Mouse (Mus musculus): Measurements from ENCODE around the gene Gm20503. TPM values are rescaled to one million over a fixed set of nuclear protein-coding genes. Genes with fewer than 3 reads are reported as not detected.

Gm20503 gene
- total and polyA plus RNA-seq, 3 experiments: 3.3 TPM; not detected in 2

- TF ChIP-seq KAT2A (conservative IDR thresholded peaks at IDR 0.05; ENCODE audit: low read depth, low read length) (no peak), GABPA (IDR thresholded peaks at IDR 0.05; ENCODE audit: low read depth, low read length) (no peak), ZC3H11A (IDR thresholded peaks at IDR 0.05; ENCODE audit: low read depth, low read length) (peak; percentile 66)
These were observed 3.3 kb upstream of the Gm20503 start (continued) for GRCm38 (mm10) chr4:58999686-59000085.

- Histone ChIP-seq H3K27me3 (ENCODE audit: control insufficient read depth in 1 of 2, insufficient read depth in 2 of 2, low read length in 2 of 2) (no peaks in the 10 kb centered on the region), H3K36me3 (ENCODE audit: control insufficient read depth in 1 of 2, insufficient read depth in 2 of 2, low read length in 2 of 2) (peaks cover 0 to 27% of the 10 kb centered on the region in 2 experiments; a peak in 2 of 4 replicates), H3K27ac (ENCODE audit: control insufficient read depth, low read depth, low read length) (no peak overlapping the region), H3K4me1 (ENCODE audit: control insufficient read depth in 1 of 2, insufficient read depth in 2 of 2, low read length in 2 of 2) (peaks cover 10 to 19% of the 10 kb centered on the region in 2 experiments), H3K4me3 (ENCODE audit: control insufficient read depth in 1 of 2, insufficient read depth in 1 of 2, low read depth in 2 of 2, low read length in 2 of 2) (no peak overlapping the region), H3K79me2 (ENCODE audit: control insufficient read depth, insufficient read depth, low read length, poor library complexity) (peaks cover 24% of the 10 kb centered on the region), H3K9ac (ENCODE audit: control insufficient read depth, low read depth, low read length, poor library complexity, severe bottlenecking) (no peak overlapping the region), H3K9me3 (replicated peaks; ENCODE audit: insufficient read depth, low read length) (no peaks in the 10 kb centered on the region)
- DNase-seq (ENCODE audit: low read depth, low spot score): peak; percentile 90
- TF ChIP-seq RAD21 (IDR thresholded peaks at IDR 0.05; ENCODE audit: low read depth, low read length) (peak; percentile 54), CTCF (IDR thresholded peaks at IDR 0.05 in 2 of 3, conservative IDR thresholded peaks at IDR 0.05 in 1 of 3; ENCODE audit: control insufficient read depth in 1 of 3, insufficient read depth in 1 of 3, low read depth in 2 of 3, low read length in 3 of 3, poor library complexity in 1 of 3, severe bottlenecking in 1 of 3) (peak; percentile 54 to 78 (median 65)), SIN3A (IDR thresholded peaks at IDR 0.05; ENCODE audit: low read length) (peak; percentile 57; the same call in 1 of the 2 replicates), ETS1 (IDR thresholded peaks at IDR 0.05; ENCODE audit: low read depth, low read length) (0 out of 2 replicates have a peak, but pooled peaks have one; percentile 9), MXI1 (IDR thresholded peaks at IDR 0.05; ENCODE audit: low read depth, low read length) (peak; percentile 49; the same call in 1 of the 2 replicates), E2F4 (IDR thresholded peaks at IDR 0.05; ENCODE audit: borderline replicate concordance, low read depth, low read length) (no peak), ZC3H11A (IDR thresholded peaks at IDR 0.05; ENCODE audit: low read depth, low read length) (peak; percentile 14; the same call in 1 of the 2 replicates), HCFC1 (IDR thresholded peaks at IDR 0.05; ENCODE audit: low read depth, low read length) (no peak; the same call in 1 of the 2 replicates), NELFE (IDR thresholded peaks at IDR 0.05; ENCODE audit: low read depth, low read length) (no peak), SMC3 (IDR thresholded peaks at IDR 0.05; ENCODE audit: low read depth, low read length) (peak; percentile 70), MAX (IDR thresholded peaks at IDR 0.05; ENCODE audit: low read length) (no peak), MYC (IDR thresholded peaks at IDR 0.05; ENCODE audit: low read depth, low read length) (peak; percentile 92), ZNF384 (IDR thresholded peaks at IDR 0.05; ENCODE audit: low read depth, low read length) (peak; percentile 92), ZKSCAN1 (IDR thresholded peaks at IDR 0.05; ENCODE audit: low read depth, low read length) (no peak)
These were observed 2.4 kb upstream of the Gm20503 start for GRCm38 (mm10) chr4:59000614-59001013.

DNA sequence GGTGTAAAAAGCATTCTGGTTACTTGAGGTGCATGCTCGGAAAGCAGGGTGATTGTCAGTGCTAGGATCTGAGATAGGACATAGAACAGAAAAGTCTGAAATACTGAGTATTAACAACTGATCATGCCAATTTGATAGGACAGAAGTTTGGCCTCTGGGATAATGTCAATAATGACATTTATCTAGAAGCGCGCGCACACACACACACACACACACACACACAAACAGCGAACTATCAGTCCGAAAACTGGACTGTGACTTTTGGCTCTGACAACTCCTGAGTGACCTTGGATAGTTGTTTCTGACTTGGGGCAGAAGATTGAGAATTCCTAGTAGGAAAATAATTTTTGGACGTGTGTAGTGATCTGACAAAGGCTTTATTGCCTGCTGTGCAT is 793 bp downstream of the Gm20503 start:
- Histone ChIP-seq H3K27ac (ENCODE audit: control insufficient read depth, low read depth, low read length) (no peak overlapping the region), H3K4me1 (ENCODE audit: control insufficient read depth in 1 of 2, insufficient read depth in 2 of 2, low read length in 2 of 2) (peaks cover 6 to 24% of the 10 kb centered on the region in 2 experiments)
- TF ChIP-seq MYC (IDR thresholded peaks at IDR 0.05; ENCODE audit: low read depth, low read length) (no peak), ETS1 (IDR thresholded peaks at IDR 0.05; ENCODE audit: low read depth, low read length) (no peak), ELF1 (IDR thresholded peaks at IDR 0.05; ENCODE audit: low read depth, low read length) (no peak), KAT2A (conservative IDR thresholded peaks at IDR 0.05; ENCODE audit: low read depth, low read length) (no peak), UBTF (IDR thresholded peaks at IDR 0.05; ENCODE audit: borderline replicate concordance, insufficient read depth, low read depth, low read length) (no peak), ZC3H11A (IDR thresholded peaks at IDR 0.05; ENCODE audit: low read depth, low read length) (no peak), HCFC1 (IDR thresholded peaks at IDR 0.05; ENCODE audit: low read depth, low read length) (no peak), NELFE (IDR thresholded peaks at IDR 0.05; ENCODE audit: low read depth, low read length) (no peak), MAFK (IDR thresholded peaks at IDR 0.05; ENCODE audit: borderline replicate concordance, low read depth, low read length) (no peak), ZKSCAN1 (IDR thresholded peaks at IDR 0.05; ENCODE audit: low read depth, low read length) (no peak), USF2 (IDR thresholded peaks at IDR 0.05; ENCODE audit: borderline replicate concordance in 1 of 2, insufficient read depth in 1 of 2, low read depth in 1 of 2, low read length in 2 of 2) (no peak), CHD1 (IDR thresholded peaks at IDR 0.05; ENCODE audit: low read depth, low read length) (no peak), POLR2AphosphoS5 (IDR thresholded peaks at IDR 0.05; ENCODE audit: borderline replicate concordance, low read depth, low read length) (no peak), SIN3A (IDR thresholded peaks at IDR 0.05; ENCODE audit: low read length) (no peak), TBP (IDR thresholded peaks at IDR 0.05; ENCODE audit: low read depth, low read length) (no peak), GATA1 (IDR thresholded peaks at IDR 0.05; ENCODE audit: low read depth, low read length) (no peak), RCOR1 (IDR thresholded peaks at IDR 0.05; ENCODE audit: low read depth, low read length) (no peak)

More for the DNA sequence above, 793 bp downstream of the Gm20503 start:
- Histone ChIP-seq H3K9ac (ENCODE audit: control insufficient read depth, low read depth, low read length, poor library complexity, severe bottlenecking) (peak overlapping the region; percentile 90), H3K36me3 (ENCODE audit: control insufficient read depth in 1 of 2, insufficient read depth in 2 of 2, low read length in 2 of 2) (peaks cover 0 to 29% of the 10 kb centered on the region in 2 experiments; a peak in 2 of 4 replicates), H3K27me3 (ENCODE audit: control insufficient read depth in 1 of 2, insufficient read depth in 2 of 2, low read length in 2 of 2) (no peaks in the 10 kb centered on the region), H3K79me2 (ENCODE audit: control insufficient read depth, insufficient read depth, low read length, poor library complexity) (peaks cover 44% of the 10 kb centered on the region), H3K9me3 (replicated peaks; ENCODE audit: insufficient read depth, low read length) (no peaks in the 10 kb centered on the region), H3K4me3 (ENCODE audit: control insufficient read depth in 1 of 2, insufficient read depth in 1 of 2, low read depth in 2 of 2, low read length in 2 of 2) (peak overlapping the region; percentile 76 to 81)
- DNase-seq (ENCODE audit: low read depth, low spot score): no peak
